Mouse (Mus musculus) left cerebral cortex, adult 2 months (tissue): Measurements from ENCODE around the gene Slc24a1. TPM values are rescaled to one million over a fixed set of nuclear protein-coding genes. Genes with fewer than 3 reads are reported as not detected.
A peak's percentile ranks its signal among the peaks of the same experiment; 100 is the strongest.

Experiments
- DNase-seq, 2 experiments: peaks; one replicate each; pipeline ENCODE4 v3.0.0; 2021 to 2022; ENCODE audit warnings: low spot score in 2 of 2, mixed read lengths in 1 of 2; ENCODE audit errors: extremely low spot score in 1 of 2
- H3K27ac ChIP-seq: fragments of 200-600 bp; 2 replicates; pipeline ENCODE4 v1.8.1; 2022
- H3K4me3 ChIP-seq: fragments of 200-600 bp; 2 replicates; pipeline ENCODE4 v1.8.1; 2022
- CTCF ChIP-seq: fragments of 200-600 bp; IDR thresholded peaks from 2 replicates; pipeline ENCODE4 v1.8.1; 2022; ENCODE audit warnings: antibody characterized with exemption, mild to moderate bottlenecking, moderate library complexity
- intact Hi-C: fragments of 180-260 bp; cut with DNase I; formaldehyde crosslinking; loops from one replicate; pipeline ENCODE4 v1.15.1; 2025
- total RNA-seq, 2 experiments: library from RNA; stranded (reverse); gene quantifications; 2 replicates each; pipeline ENCODE4 v1.2.3; 2021

Gene Slc24a1
- total RNA-seq, 2 experiments from 2014 or later, result 0.07 TPM; not detected in 1

- intact Hi-C loops, result no loop called here
- DNase-seq, result no peak
- no peak for TF ChIP-seq CTCF
- H3K27ac ChIP-seq, result peak overlapping the region; percentile 34; the same call in 1 of the 2 replicates
- peak overlapping the region; percentile 7; the same call in 1 of the 2 replicates for H3K4me3 ChIP-seq
These were observed 4.9 kb upstream of the Slc24a1 start for GRCm38 (mm10) chr9:64956337-64956736.

GRCm38 (mm10) chr9:64953190-64953589, 1.8 kb upstream of the Slc24a1 start:
- DNase-seq, result no peak
- H3K27ac ChIP-seq, result no peak overlapping the region
- TF ChIP-seq CTCF, result no peak
- intact Hi-C loops, result no loop called here
- H3K4me3 ChIP-seq, result no peak overlapping the region

- Histone ChIP-seq H3K27ac (no peak overlapping the region), H3K4me3 (no peak overlapping the region)
- DNase-seq, result no peak
- intact Hi-C loops, result no loop called here
- TF ChIP-seq CTCF, result no peak
These were observed 648 bp upstream of the Slc24a1 start for GRCm38 (mm10) chr9:64952055-64952454.

GRCm38 (mm10) chr9:64947483-64948095, 3.8 kb downstream of the Slc24a1 start:
- Histone ChIP-seq H3K4me3 (no peak overlapping the region), H3K27ac (no peak overlapping the region)
- intact Hi-C loops, result loop anchor here (10.0 kb wide), 1 partner anchor 293 kb away; no protein-coding TSS in a partner anchor
- no peak for TF ChIP-seq CTCF
- DNase-seq, result no peak

- Histone ChIP-seq H3K4me3 (no peak overlapping the region), H3K27ac (no peak overlapping the region)
- intact Hi-C loops, result loop anchor here (10.0 kb wide), 1 partner anchor 289 kb away; no protein-coding TSS in a partner anchor
- no peak for DNase-seq
- no peak for TF ChIP-seq CTCF
These were observed 7.4 kb downstream of the Slc24a1 start for GRCm38 (mm10) chr9:64943997-64944396.

- intact Hi-C loops, result loop anchor here (10.0 kb wide), 1 partner anchor 287 kb away; no protein-coding TSS in a partner anchor
- DNase-seq, result no peak
- no peak for TF ChIP-seq CTCF
These were observed 9.8 kb downstream of the Slc24a1 start for GRCm38 (mm10) chr9:64941650-64942049.

GRCm38 (mm10) chr9:64940731-64941346, 10.6 kb downstream of the Slc24a1 start:
- Histone ChIP-seq H3K4me3 (no peak overlapping the region), H3K27ac (no peak overlapping the region)
- intact Hi-C loops, result loop anchor here (10.0 kb wide), 1 partner anchor 286 kb away; no protein-coding TSS in a partner anchor
- no peak for DNase-seq
- no peak for TF ChIP-seq CTCF

More at GRCm38 (mm10) chr9:64941650-64942049, 9.8 kb downstream of the Slc24a1 start:
- no peak overlapping the region for H3K27ac ChIP-seq
- no peak overlapping the region for H3K4me3 ChIP-seq

GRCm38 (mm10) chr9:64939790-64940189, 11.6 kb downstream of the Slc24a1 start:
- H3K4me3 ChIP-seq, result no peak overlapping the region
- no peak for DNase-seq
- TF ChIP-seq CTCF, result peak; percentile 15
- H3K27ac ChIP-seq, result no peak overlapping the region
- intact Hi-C loops, result loop anchor here (5.0 to 10.0 kb wide), 2 partner anchors 162 to 285 kb away; no protein-coding TSS in a partner anchor

GRCm38 (mm10) chr9:64939281-64939680, 12.1 kb downstream of the Slc24a1 start:
- DNase-seq, result no peak
- no peak for TF ChIP-seq CTCF
- intact Hi-C loops, result loop anchor here (5.0 kb wide), 1 partner anchor 162 kb away; no protein-coding TSS in a partner anchor
- Histone ChIP-seq H3K27ac (no peak overlapping the region), H3K4me3 (no peak overlapping the region)

- Histone ChIP-seq H3K27ac (no peak overlapping the region), H3K4me3 (no peak overlapping the region)
- no peak for DNase-seq
- no peak for TF ChIP-seq CTCF
- intact Hi-C loops, result loop anchor here (5.0 kb wide), 1 partner anchor 161 kb away; no protein-coding TSS in a partner anchor
These were observed 12.9 kb downstream of the Slc24a1 start for GRCm38 (mm10) chr9:64938535-64938934.

- no peak for DNase-seq
- no peak overlapping the region for H3K4me3 ChIP-seq
- TF ChIP-seq CTCF, result peak; percentile 9; the same call in 1 of the 2 replicates
- no peak overlapping the region for H3K27ac ChIP-seq
- intact Hi-C loops, result loop anchor here (5.0 kb wide), 1 partner anchor 160 kb away; no protein-coding TSS in a partner anchor
These were observed 13.9 kb downstream of the Slc24a1 start for GRCm38 (mm10) chr9:64937491-64937890.

GRCm38 (mm10) chr9:64936508-64936907, 14.9 kb downstream of the Slc24a1 start:
- intact Hi-C loops, result loop anchor here (5.0 kb wide), 1 partner anchor 159 kb away; no protein-coding TSS in a partner anchor
- DNase-seq, result peak; percentile 57 to 69
- Histone ChIP-seq H3K27ac (no peak overlapping the region), H3K4me3 (no peak overlapping the region)
- peak; percentile 84 for TF ChIP-seq CTCF
